Mouse (Mus musculus): ENCODE measurements around the gene Yaf2.

DNA sequence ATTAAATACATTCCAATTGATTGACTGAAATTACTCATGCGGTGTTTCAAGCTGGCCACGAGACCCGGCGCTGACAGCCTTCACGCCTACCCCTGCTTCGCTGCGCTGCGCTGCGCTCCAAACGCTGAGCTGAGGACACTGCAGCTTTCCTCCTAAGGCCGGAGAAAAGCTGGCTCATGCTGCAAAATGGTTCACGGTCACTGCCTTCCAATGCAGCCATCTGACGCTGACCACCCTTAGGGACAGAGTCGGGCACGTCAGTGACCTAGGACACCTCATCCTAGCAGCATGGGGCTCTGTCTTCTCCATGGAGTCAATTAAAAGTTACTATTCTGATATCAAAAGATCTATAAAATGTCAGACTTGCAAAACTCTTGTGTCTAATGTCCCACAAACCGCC is 70.4 kb downstream of the Yaf2 start:
- no peak for TF ChIP-seq CTCF (IDR thresholded peaks at IDR 0.05; ENCODE audit: low read depth, low read length)
- no peak for TF ChIP-seq GATA1 (IDR thresholded peaks at IDR 0.05; ENCODE audit: borderline replicate concordance, low read length)

Data from G1E (cell line).